Mouse (Mus musculus) gastrocnemius, postnatal 36 days (tissue): ENCODE results near the gene Olfr513. TPM values are rescaled to one million over a fixed set of nuclear protein-coding genes. Genes with fewer than 3 reads are reported as not detected.

Source experiments
- DNase-seq, 2 experiments: peaks; one replicate each; pipeline ENCODE4 v3.0.0; 2022
- intact Hi-C: fragments of 180-260 bp; cut with DNase I; formaldehyde crosslinking; loops from one replicate; pipeline ENCODE4 v1.15.1; 2025
- long read RNA-seq, 2 experiments: library from polyadenylated mRNA; stranded (forward); transcript quantifications; one replicate each; pipeline ENCODE4 v2.0.0; 2021
- total RNA-seq, 2 experiments: library from RNA; stranded (reverse); gene quantifications; 2 replicates each; pipeline ENCODE4 v1.2.3; 2021

Olfr513 gene
- total RNA-seq = not detected
- long read RNA-seq, experiment 1 = 0 reads
- long read RNA-seq, experiment 2 = 0 reads

DNA sequence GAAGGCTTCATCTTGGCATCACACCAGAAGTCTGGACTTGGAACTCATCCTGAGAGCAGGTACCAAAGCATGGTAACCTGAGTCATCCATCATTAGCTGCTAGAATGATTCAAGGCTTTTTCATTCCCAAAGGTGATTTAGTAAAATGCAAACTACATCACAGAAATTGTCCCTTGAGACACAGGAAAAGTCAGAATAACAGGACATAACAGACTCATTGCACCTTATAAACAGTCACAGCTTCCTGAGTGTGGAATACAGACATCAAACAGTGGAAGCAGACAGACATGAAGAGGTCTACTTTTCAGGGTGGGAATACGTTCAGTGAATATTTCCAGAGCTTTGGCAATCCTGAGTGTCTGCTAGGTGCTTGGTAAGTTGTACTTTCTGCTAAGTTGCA is at the start of gene Olfr513:
Gene Olfr513 (plus strand): TSS at position 301 of the 400 bp plus-strand sequence.
- intact Hi-C loops = no loop called here
- DNase-seq = no peak

- intact Hi-C loops = no loop called here
Observed at GRCm38 (mm10) chr7:108713020-108713419, 37.8 kb upstream of the Olfr513 start, which contains the start of gene Olfr512. TSS of gene Olfr512 (plus strand) at chr7:108713320.

GRCm38 (mm10) chr7:108760411-108760810 is 9.6 kb downstream of the Olfr513 start:
- intact Hi-C loops = no loop called here
- DNase-seq = no peak

More at GRCm38 (mm10) chr7:108713020-108713419, 37.8 kb upstream of the Olfr513 start, which contains the start of gene Olfr512:
- no peak for DNase-seq

GRCm38 (mm10) chr7:108797205-108797933 is 46.6 kb downstream of the Olfr513 start:
- no peak for DNase-seq

More at GRCm38 (mm10) chr7:108797205-108797933, 46.6 kb downstream of the Olfr513 start:
- intact Hi-C loops = no loop called here

Other genes with a start within 250 kb of the Olfr513 start
- not detected for gene Olfr502, start 225.9 kb upstream of the Olfr513 start, total RNA-seq
- gene Olfr503, start 206.4 kb upstream of the Olfr513 start, total RNA-seq = not detected
- gene Olfr504, start 185.2 kb upstream of the Olfr513 start, total RNA-seq = not detected
- gene Olfr506, start 140.2 kb upstream of the Olfr513 start, total RNA-seq = not detected
- not detected for gene Olfr507, start 129.2 kb upstream of the Olfr513 start, total RNA-seq
- not detected for gene Olfr508, start 121.0 kb upstream of the Olfr513 start, total RNA-seq
- gene Olfr509, start 99.1 kb upstream of the Olfr513 start, total RNA-seq = not detected
- not detected for gene Olfr510, start 84.6 kb upstream of the Olfr513 start, total RNA-seq
- not detected for gene Olfr512, start 37.7 kb upstream of the Olfr513 start, total RNA-seq
- gene Olfr514, start 75.0 kb downstream of the Olfr513 start, total RNA-seq = not detected
- gene Olfr516, start 99.6 kb downstream of the Olfr513 start, total RNA-seq = not detected
- not detected for gene Olfr517, start 121.4 kb downstream of the Olfr513 start, total RNA-seq
- gene Olfr518, start 134.0 kb downstream of the Olfr513 start, total RNA-seq = not detected
- not detected for gene Olfr519, start 143.4 kb downstream of the Olfr513 start, total RNA-seq
- gene Nlrp10, start 179.2 kb downstream of the Olfr513 start, total RNA-seq = 1 to 10 TPM; 1.3 to 1.8 TPM
- gene Eif3f, start 183.4 kb downstream of the Olfr513 start, total RNA-seq = 100 to 1,000 TPM in 1 of 2 experiments, 10 to 100 TPM in 1; 90.9 to 108 TPM
- gene Tub, start 199.4 kb downstream of the Olfr513 start, total RNA-seq = under 1 TPM; 0.38 to 0.49 TPM